Mouse (Mus musculus) midbrain, embryonic 14.5 days (tissue): Measurements from ENCODE around the gene Zfp366. TPM values are rescaled to one million over a fixed set of nuclear protein-coding genes. Genes with fewer than 3 reads are reported as not detected.

Source experiments
- ATAC-seq: fragments of 200-750 bp; cut with Nextera tagmentation; 2 replicates; pipeline ENCODE4 v1.8.0; 2017; ENCODE audit warnings: moderate number of reproducible peaks, moderate library complexity; ENCODE audit not compliant: low FRiP score, low TSS enrichment
- DNase-seq: peaks from one replicate; pipeline ENCODE4 v3.0.0-alpha.2; 2015
- H3K27ac ChIP-seq: fragments of 300-500 bp; sonication (generic); replicated peaks from 2 replicates; pipeline ENCODE4 v1.5.1; 2014; ENCODE audit warnings: mild to moderate bottlenecking, low read depth, low read length, moderate library complexity
- H3K27me3 ChIP-seq: fragments of 300-500 bp; sonication (generic); 2 replicates; pipeline ENCODE4 v1.6.1; 2014; ENCODE audit warnings: low read length, control low read depth, mixed read lengths; ENCODE audit not compliant: control insufficient read depth, insufficient read depth
- H3K36me3 ChIP-seq: fragments of 300-500 bp; sonication (generic); 2 replicates; pipeline ENCODE4 v1.6.1; 2014; ENCODE audit warnings: low read length, control low read depth; ENCODE audit not compliant: control insufficient read depth, insufficient read depth
- H3K4me1 ChIP-seq: fragments of 300-500 bp; sonication (generic); 2 replicates; pipeline ENCODE4 v1.6.1; 2014; ENCODE audit warnings: mild to moderate bottlenecking, antibody characterized with exemption, low read length, control low read depth; ENCODE audit not compliant: control insufficient read depth, insufficient read depth
- H3K4me2 ChIP-seq: fragments of 300-500 bp; sonication (generic); 2 replicates; pipeline ENCODE4 v1.6.1; 2014; ENCODE audit warnings: mild to moderate bottlenecking, low read length, moderate library complexity
- H3K4me3 ChIP-seq: fragments of 300-500 bp; sonication (generic); replicated peaks from 2 replicates; pipeline ENCODE4 v1.5.1; 2014; ENCODE audit warnings: low read depth, low read length
- H3K9ac ChIP-seq: fragments of 300-500 bp; sonication (generic); replicated peaks from 2 replicates; pipeline ENCODE4 v1.6.1; 2014; ENCODE audit warnings: mild to moderate bottlenecking, low read length, moderate library complexity
- H3K9me3 ChIP-seq: fragments of 300-500 bp; sonication (generic); 2 replicates; pipeline ENCODE4 v1.6.1; 2016; ENCODE audit warnings: low read length, control low read depth, mixed read lengths; ENCODE audit not compliant: control insufficient read depth
- WGBS: fragments of 180-500 bp; shearing (Covaris S2); extraction: QIAGEN DNeasy Blood & Tissue Kit; methylation state at CpG from one replicate; pipeline ENCODE4 v1.1.7; 2014; 5-methylcytosine and 5-hydroxymethylcytosine counted together
- polyA plus RNA-seq: library from polyadenylated mRNA; unstranded; fragments of >200 nt; fragmentation: Nextera tagmentation; extraction: Ambion mirVana; gene quantifications from 2 replicates; pipeline ENCODE4 v1.2.1, GENCODE M21; 2014

The Zfp366 gene
- polyA plus RNA-seq, 1 experiment from 2014 or later, result 0.79 TPM

DNA sequence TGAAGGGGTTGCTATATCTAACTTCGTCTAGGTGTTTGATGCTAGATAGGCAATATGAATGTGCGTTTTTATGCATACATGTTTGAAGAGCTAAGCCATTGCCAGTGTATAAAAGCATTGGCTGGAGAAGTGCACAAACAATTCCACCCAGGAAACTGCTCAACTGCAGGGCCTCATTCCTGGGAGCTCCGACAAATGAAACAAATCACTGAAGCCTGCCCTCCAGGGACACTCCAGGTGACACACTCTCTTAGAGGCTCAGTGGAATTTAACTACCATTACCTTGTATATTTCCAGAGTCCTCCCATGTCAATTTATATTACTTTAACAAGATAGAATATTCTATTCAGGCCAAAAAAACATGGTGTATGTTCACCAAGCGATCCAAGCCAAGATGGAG, 35.0 kb downstream of the Zfp366 start:
- DNase-seq (no peak), ATAC-seq (no peak)
- H3K27me3 ChIP-seq, result no peaks in the 10 kb centered on the region
- no peak overlapping the region for H3K9ac ChIP-seq
- H3K4me2 ChIP-seq, result no peak overlapping the region
- no peaks in the 10 kb centered on the region for H3K36me3 ChIP-seq
- no peak overlapping the region for H3K27ac ChIP-seq
- H3K4me3 ChIP-seq, result no peak overlapping the region
- no peaks in the 10 kb centered on the region for H3K9me3 ChIP-seq
- no peaks in the 10 kb centered on the region for H3K4me1 ChIP-seq
- WGBS, result 90% methylated on average over 4 of the region's 4 CpGs

DNA sequence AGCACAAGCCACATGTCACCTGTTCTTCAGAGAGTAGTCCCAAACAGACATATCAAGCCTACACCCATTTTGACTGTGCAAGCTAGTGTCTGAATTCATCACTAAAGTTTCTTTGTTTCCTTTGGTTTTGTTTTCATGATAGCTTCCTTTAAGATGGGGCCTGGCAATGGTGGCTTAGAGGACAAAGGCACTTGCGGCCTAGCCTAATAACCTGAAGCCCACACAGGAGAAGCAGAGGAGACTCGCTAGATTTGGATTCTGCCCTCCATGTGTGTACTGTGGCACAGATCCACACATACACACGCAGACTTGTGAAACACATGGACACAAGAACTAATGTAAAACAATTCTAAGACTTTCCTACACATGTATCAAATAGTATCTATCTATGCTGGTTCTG, 37.4 kb downstream of the Zfp366 start:
- DNase-seq, result no peak
- no peak overlapping the region for H3K27ac ChIP-seq
- H3K36me3 ChIP-seq, result no peaks in the 10 kb centered on the region
- H3K4me3 ChIP-seq, result no peak overlapping the region
- no peak overlapping the region for H3K4me2 ChIP-seq
- no peaks in the 10 kb centered on the region for H3K27me3 ChIP-seq
- no peaks in the 10 kb centered on the region for H3K9me3 ChIP-seq
- H3K9ac ChIP-seq, result no peak overlapping the region
- ATAC-seq, result no peak
- 95% methylated on average over 3 of the region's 3 CpGs for WGBS
- H3K4me1 ChIP-seq, result no peaks in the 10 kb centered on the region

GRCm38 (mm10) chr13:99222476-99222875, 37.9 kb downstream of the Zfp366 start:
- Histone ChIP-seq H3K4me1 (no peaks in the 10 kb centered on the region), H3K27me3 (no peaks in the 10 kb centered on the region), H3K36me3 (no peaks in the 10 kb centered on the region), H3K4me2 (no peak overlapping the region), H3K4me3 (no peak overlapping the region), H3K9ac (no peak overlapping the region), H3K27ac (no peak overlapping the region), H3K9me3 (no peaks in the 10 kb centered on the region)
- WGBS, result 89% methylated on average over 5 of the region's 5 CpGs
- ATAC-seq (no peak), DNase-seq (no peak)

DNA sequence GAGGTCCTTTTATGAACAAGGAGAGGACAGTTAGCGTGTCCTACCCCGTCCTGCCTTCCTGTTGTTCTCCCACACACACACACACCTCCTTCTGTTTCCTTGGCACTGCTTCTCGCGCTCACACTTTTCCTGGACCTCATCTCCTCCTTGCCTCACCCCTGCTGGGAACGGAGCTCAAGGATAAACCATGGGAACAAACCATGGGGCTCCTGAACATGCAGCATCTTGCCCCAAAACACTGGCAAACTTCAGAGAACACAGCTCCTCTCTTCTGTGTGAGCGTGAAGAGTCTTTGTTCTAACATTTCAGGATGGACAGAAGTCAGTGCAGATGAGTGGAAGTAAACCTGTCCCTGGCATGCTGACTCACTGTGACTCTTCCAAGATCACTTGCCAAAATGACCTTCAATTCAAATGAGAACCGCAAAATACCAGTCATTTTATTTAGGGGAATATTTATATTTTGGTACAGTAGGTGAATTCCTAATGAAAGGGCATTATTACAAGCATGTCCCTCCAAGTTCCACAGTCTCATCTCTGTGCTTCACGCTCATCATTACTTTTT, 38.8 kb downstream of the Zfp366 start:
- H3K36me3 ChIP-seq, result no peaks in the 10 kb centered on the region
- ATAC-seq (no peak), DNase-seq (no peak)
- H3K9me3 ChIP-seq, result no peaks in the 10 kb centered on the region
- H3K4me2 ChIP-seq, result no peak overlapping the region
- H3K27ac ChIP-seq, result no peak overlapping the region
- no peak overlapping the region for H3K9ac ChIP-seq
- H3K27me3 ChIP-seq, result no peaks in the 10 kb centered on the region
- no peak overlapping the region for H3K4me3 ChIP-seq
- WGBS, result 90% methylated on average over 8 of the region's 8 CpGs
- H3K4me1 ChIP-seq, result no peaks in the 10 kb centered on the region

DNA sequence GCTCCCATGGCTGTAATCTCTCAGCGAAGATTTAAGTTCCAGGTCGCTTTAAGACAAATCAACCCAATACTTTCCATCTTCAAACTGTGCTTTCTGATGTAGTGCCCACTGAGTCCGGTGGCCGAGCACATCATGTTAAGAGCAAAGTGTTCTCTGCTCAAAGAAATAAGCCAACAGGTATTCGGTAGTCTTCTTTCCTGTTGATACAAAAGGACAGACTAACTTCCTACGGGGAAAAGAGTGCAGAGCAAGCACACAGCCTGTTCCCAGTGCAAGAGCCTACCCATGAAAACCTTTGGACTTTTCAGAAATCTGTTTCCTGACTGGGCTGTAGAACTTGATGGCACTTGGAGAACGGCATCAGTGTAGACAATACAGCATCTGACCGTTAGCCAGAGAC, 39.3 kb downstream of the Zfp366 start:
- ATAC-seq (no peak), DNase-seq (no peak)
- Histone ChIP-seq H3K4me2 (no peak overlapping the region), H3K27me3 (no peaks in the 10 kb centered on the region), H3K4me3 (no peak overlapping the region), H3K36me3 (no peaks in the 10 kb centered on the region), H3K9ac (no peak overlapping the region), H3K27ac (no peak overlapping the region), H3K9me3 (no peaks in the 10 kb centered on the region), H3K4me1 (no peaks in the 10 kb centered on the region)
- WGBS, result 94% methylated on average over 8 of the region's 8 CpGs

DNA sequence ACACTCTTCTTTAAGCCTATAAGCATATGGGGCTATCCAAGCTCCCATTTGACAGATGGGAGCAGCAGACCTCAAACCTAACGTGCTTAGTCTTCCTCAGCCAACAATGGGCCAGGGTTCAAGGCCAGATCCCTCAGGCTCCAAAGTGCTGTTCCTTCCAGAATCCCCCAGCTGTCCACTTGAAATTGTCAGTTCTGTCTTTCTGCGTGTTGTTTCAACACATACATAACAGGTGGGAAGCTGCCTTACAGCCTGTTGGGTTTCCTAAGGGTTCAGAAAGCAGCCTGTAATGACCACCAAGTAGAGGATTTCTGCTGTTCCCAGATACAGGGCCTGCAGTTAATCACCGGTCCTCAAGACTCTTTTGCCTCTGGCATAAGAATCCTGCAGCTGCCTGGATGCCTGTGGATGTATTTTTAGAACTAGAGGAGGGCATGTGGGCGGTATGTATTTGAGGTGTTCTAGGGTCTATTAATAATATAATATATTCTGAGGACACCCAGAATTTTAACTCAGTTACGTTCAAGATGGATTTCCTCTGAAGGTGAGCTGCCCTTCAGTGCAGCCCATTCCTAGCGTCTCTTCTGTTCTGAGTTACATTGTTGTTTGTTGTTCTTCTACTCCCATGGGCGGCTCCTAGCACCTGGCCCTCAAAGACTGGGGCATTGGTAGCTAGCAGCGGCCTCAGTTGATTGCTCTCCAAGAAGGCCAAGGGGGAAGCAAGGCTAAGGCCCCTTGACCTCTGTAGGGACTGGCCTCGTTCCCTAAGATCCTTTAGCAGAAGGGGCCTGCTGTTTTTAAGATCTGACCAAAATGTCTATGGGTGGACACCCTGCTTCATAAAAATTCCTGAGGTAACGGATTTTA, 41.0 kb downstream of the Zfp366 start:
- WGBS, result 77% methylated on average over 10 of the region's 10 CpGs
- Histone ChIP-seq H3K27ac (no peak overlapping the region), H3K36me3 (no peaks in the 10 kb centered on the region), H3K4me2 (no peak overlapping the region), H3K4me1 (no peaks in the 10 kb centered on the region), H3K9ac (no peak overlapping the region), H3K27me3 (no peaks in the 10 kb centered on the region), H3K9me3 (no peaks in the 10 kb centered on the region), H3K4me3 (no peak overlapping the region)
- no peak for ATAC-seq
- DNase-seq, result no peak

- Histone ChIP-seq H3K36me3 (no peaks in the 10 kb centered on the region), H3K4me2 (no peak overlapping the region), H3K9ac (no peak overlapping the region), H3K27me3 (no peaks in the 10 kb centered on the region), H3K27ac (no peak overlapping the region), H3K4me1 (no peaks in the 10 kb centered on the region), H3K9me3 (no peaks in the 10 kb centered on the region), H3K4me3 (no peak overlapping the region)
- ATAC-seq (no peak), DNase-seq (no peak)
- 79% methylated on average over 3 of the region's 3 CpGs for WGBS
These were observed 42.2 kb downstream of the Zfp366 start for GRCm38 (mm10) chr13:99226809-99227208.

DNA sequence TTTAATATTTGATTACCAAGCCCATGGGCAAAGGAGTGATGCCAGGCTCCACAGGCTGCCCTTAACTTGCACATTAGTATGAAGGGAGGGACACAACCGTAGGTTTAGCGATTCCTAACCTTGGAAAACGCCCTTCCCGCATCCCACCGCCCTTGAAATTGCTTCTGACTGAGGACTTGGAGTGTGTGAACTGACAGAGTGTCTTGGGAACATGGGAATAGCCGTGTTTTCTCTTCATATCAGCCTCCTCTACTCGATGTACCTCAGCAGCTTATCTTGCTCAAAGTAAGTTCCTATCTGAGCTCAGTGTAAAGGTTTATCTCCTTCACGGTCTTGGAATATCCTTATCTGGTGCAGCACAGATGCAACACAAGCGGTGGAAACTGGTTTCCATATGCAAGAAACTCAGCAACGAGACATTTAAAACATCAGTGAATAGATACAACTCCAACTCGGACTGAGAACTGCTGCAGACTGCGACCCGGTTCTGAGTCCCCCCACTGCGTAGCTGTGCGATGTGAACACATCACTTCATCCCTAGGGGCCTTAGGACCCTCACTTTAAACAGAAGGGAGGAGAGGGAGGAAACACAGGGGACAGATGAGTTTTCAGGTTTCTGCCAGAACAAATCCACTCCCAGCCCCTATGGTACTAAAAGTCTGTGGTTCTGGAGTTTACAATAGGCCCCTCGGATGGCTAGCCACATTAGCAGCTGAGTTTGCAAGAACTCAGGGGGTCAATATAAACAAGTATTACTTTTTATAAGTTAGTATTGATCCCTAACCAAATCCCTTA, 43.0 kb downstream of the Zfp366 start:
- H3K27me3 ChIP-seq, result no peaks in the 10 kb centered on the region
- no peaks in the 10 kb centered on the region for H3K9me3 ChIP-seq
- ATAC-seq (no peak), DNase-seq (no peak)
- WGBS, result 91% methylated on average over 16 of the region's 16 CpGs
- H3K4me3 ChIP-seq, result no peak overlapping the region
- no peak overlapping the region for H3K4me2 ChIP-seq
- no peak overlapping the region for H3K9ac ChIP-seq
- no peaks in the 10 kb centered on the region for H3K4me1 ChIP-seq
- H3K36me3 ChIP-seq, result no peaks in the 10 kb centered on the region
- no peak overlapping the region for H3K27ac ChIP-seq
